Mouse (Mus musculus): Measurements from ENCODE around the gene Sema4d.

DNA sequence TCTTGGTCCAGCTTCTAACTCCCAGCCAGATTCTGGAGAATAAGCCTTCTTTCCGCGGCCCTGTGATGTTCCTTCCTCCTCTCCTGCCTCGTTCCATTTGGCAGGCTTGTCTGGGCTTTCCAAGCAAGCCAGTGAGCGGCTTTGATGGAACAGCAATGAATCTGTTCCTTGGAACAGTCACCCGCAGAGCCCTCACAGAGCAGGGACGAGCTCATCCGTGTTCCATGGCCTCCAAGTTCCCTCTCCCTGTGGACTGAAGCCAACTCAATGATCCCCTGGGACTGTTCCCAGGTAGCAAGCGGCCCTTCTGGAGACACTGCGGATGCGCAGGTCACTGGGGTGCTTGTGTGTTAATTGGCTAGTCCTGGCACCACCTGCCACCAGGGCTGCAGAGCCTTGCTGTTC lies 21.7 kb downstream of the Sema4d start:
- no peak for TF ChIP-seq CTCF (IDR thresholded peaks at IDR 0.05)
- no peak for TF ChIP-seq POLR2A (IDR thresholded peaks at IDR 0.05; ENCODE audit: insufficient read depth, low read depth, low read length)
- no peak for TF ChIP-seq EP300 (IDR thresholded peaks at IDR 0.05; ENCODE audit: insufficient read depth, low read depth, low read length)

Data from heart, adult 2 months (tissue).